Mouse (Mus musculus): ENCODE measurements around the gene Rap1b. TPM values are rescaled to one million over a fixed set of nuclear protein-coding genes. Genes with fewer than 3 reads are reported as not detected.

The Rap1b gene
- polyA plus RNA-seq, 1 experiment from 2014 or later, result 159 TPM

GRCm38 (mm10) chr10:117852648-117853192 is 6.9 kb upstream of the Rap1b start:
- no peaks in the 10 kb centered on the region for H3K9me3 ChIP-seq
- H3K4me3 ChIP-seq, result no peak overlapping the region
- 93% methylated on average over 10 of the region's 10 CpGs for WGBS
- H3K9ac ChIP-seq, result no peak overlapping the region
- no peaks in the 10 kb centered on the region for H3K27me3 ChIP-seq
- ATAC-seq (ENCODE audit: low FRiP score), result no peak
- no peak overlapping the region for H3K27ac ChIP-seq
- H3K4me2 ChIP-seq, result no peak overlapping the region
- H3K4me1 ChIP-seq (replicated peaks), result no peaks in the 10 kb centered on the region
- no peaks in the 10 kb centered on the region for H3K36me3 ChIP-seq

GRCm38 (mm10) chr10:117848981-117849380 is 3.1 kb upstream of the Rap1b start:
- Histone ChIP-seq H3K36me3 (no peaks in the 10 kb centered on the region), H3K27me3 (no peaks in the 10 kb centered on the region), H3K4me1 (replicated peaks) (peaks cover 15% of the 10 kb centered on the region), H3K9me3 (no peaks in the 10 kb centered on the region), H3K27ac (no peak overlapping the region), H3K9ac (no peak overlapping the region), H3K4me2 (no peak overlapping the region), H3K4me3 (no peak overlapping the region)
- no peak for ATAC-seq (ENCODE audit: low FRiP score)
- WGBS, result 47% methylated on average over 3 of the region's 3 CpGs

DNA sequence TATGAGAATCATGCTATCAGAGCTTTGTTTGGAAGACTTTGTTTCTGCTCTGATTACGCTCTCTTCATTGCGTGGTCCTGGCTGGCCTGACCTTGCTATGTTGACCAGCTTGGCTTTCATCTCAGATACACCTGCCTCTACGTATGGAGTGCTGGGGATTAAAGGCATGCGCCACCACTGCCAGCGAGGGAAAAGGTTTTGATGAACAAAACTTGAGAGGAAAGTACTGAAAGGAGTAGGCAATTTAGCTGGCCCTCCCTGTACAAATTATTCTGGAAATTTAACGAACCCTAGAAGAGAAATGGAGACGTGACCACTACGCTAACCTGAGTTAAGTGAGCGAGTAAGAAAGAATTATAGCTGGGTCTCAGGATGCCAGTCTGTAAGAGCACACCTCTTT is 961 bp upstream of the Rap1b start:
- ATAC-seq (ENCODE audit: low FRiP score), result peak; percentile 4; the same call in 1 of the 2 replicates
- Histone ChIP-seq H3K4me2 (peak overlapping the region; percentile 79), H3K4me1 (replicated peaks) (peaks cover 21% of the 10 kb centered on the region), H3K9me3 (no peaks in the 10 kb centered on the region), H3K36me3 (no peaks in the 10 kb centered on the region), H3K27me3 (no peaks in the 10 kb centered on the region), H3K9ac (peak overlapping the region; percentile 95), H3K27ac (peak overlapping the region; percentile 99), H3K4me3 (peak overlapping the region; percentile 88)
- WGBS, result 46% methylated on average over 9 of the region's 9 CpGs

- Histone ChIP-seq H3K4me3 (peak overlapping the region; percentile 88), H3K4me2 (peak overlapping the region; percentile 79), H3K36me3 (no peaks in the 10 kb centered on the region), H3K27me3 (no peaks in the 10 kb centered on the region), H3K9me3 (no peaks in the 10 kb centered on the region), H3K9ac (peak overlapping the region; percentile 95), H3K4me1 (replicated peaks) (peaks cover 21% of the 10 kb centered on the region), H3K27ac (peak overlapping the region; percentile 99)
- peak; percentile 94 for ATAC-seq (ENCODE audit: low FRiP score)
- WGBS, result under 1% methylated on average over 21 of the region's 21 CpGs
These were observed 411 bp upstream of the Rap1b start for GRCm38 (mm10) chr10:117846260-117846632.

DNA sequence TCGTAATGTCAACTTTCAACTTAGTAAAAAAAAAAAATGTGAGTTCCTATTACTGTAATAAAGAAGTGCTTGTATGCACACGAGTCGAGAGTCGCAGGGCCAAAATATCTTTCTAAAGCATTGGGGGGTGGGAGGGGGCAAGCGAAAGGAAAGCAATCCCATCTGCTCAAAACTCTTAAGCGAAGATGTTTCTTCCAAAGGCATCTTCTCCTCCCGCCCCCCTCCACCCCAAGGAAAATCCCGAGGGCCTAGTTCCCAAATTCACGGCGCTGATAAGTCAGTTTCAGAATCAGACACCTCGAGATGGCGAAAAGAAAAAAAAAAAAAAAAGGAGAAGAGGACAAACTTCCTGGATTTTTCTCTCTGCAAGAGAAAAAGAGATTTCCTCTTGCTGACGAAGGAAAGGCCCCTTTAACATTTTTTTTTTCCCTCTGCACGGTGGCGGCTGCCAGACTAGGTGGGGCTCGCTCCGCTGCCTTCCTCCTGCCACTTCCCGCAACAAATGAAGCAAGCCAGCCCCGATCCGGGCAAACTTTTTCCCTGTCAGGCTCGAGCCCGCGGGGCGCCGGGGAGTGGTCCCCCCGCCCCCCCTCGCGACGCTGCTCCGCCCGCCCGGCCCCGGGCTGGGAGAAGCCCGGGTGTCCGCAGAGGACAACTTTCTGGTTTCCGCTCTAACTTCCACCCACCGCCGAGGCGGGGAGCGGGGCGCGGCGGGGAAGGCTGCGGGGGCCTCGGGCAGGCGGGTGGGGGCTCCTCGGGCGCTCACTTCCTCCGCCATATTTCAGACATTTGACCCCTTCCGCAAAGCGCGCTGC is 846 bp downstream of the Rap1b start:
- Histone ChIP-seq H3K9me3 (no peaks in the 10 kb centered on the region), H3K36me3 (no peaks in the 10 kb centered on the region), H3K9ac (peak overlapping the region; percentile 95), H3K4me3 (peak overlapping the region; percentile 88), H3K27ac (peak overlapping the region; percentile 99), H3K4me2 (peak overlapping the region; percentile 79), H3K27me3 (no peaks in the 10 kb centered on the region), H3K4me1 (replicated peaks) (peaks cover 21% of the 10 kb centered on the region)
- peak; percentile 50 for ATAC-seq (ENCODE audit: low FRiP score)
- 1% methylated on average over 45 of the region's 52 CpGs for WGBS

DNA sequence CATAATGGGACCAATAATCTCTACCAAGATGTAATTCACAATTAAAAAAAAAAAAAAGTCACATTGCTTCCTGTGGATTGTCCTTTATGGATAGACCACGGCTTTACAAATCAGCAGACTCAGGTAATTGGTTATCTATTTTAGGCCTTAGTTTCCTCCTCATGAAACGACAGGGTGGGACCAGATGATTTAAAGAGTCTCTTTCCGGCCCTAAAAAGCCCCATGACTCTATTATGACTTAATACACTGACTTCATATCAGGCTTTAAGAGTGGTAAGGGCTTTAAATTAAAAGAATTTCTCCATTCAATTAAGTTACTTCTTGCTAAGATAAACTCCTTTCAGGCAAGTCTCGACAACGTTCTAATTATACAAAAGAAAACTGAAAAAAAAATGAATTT is 1.6 kb downstream of the Rap1b start:
- peaks cover 21% of the 10 kb centered on the region for H3K4me1 ChIP-seq (replicated peaks)
- no peaks in the 10 kb centered on the region for H3K27me3 ChIP-seq
- no peaks in the 10 kb centered on the region for H3K36me3 ChIP-seq
- no peaks in the 10 kb centered on the region for H3K9me3 ChIP-seq
- 45% methylated on average over 5 of the region's 5 CpGs for WGBS
- ATAC-seq (ENCODE audit: low FRiP score), result no peak
- peak overlapping the region; percentile 95; the same call in 1 of the 2 replicates for H3K9ac ChIP-seq
- H3K4me2 ChIP-seq, result peak overlapping the region; percentile 79
- H3K27ac ChIP-seq, result no peak overlapping the region
- peak overlapping the region; percentile 88 for H3K4me3 ChIP-seq

- no peaks in the 10 kb centered on the region for H3K36me3 ChIP-seq
- H3K4me2 ChIP-seq, result peak overlapping the region; percentile 79
- no peaks in the 10 kb centered on the region for H3K27me3 ChIP-seq
- peaks cover 21% of the 10 kb centered on the region for H3K4me1 ChIP-seq (replicated peaks)
- H3K4me3 ChIP-seq, result peak overlapping the region; percentile 4; the same call in 1 of the 2 replicates
- WGBS, result 80% methylated on average over 5 of the region's 5 CpGs
- no peaks in the 10 kb centered on the region for H3K9me3 ChIP-seq
- no peak overlapping the region for H3K27ac ChIP-seq
- H3K9ac ChIP-seq, result no peak overlapping the region
- ATAC-seq (ENCODE audit: low FRiP score), result no peak
These were observed 2.1 kb downstream of the Rap1b start for GRCm38 (mm10) chr10:117843690-117844089.

DNA sequence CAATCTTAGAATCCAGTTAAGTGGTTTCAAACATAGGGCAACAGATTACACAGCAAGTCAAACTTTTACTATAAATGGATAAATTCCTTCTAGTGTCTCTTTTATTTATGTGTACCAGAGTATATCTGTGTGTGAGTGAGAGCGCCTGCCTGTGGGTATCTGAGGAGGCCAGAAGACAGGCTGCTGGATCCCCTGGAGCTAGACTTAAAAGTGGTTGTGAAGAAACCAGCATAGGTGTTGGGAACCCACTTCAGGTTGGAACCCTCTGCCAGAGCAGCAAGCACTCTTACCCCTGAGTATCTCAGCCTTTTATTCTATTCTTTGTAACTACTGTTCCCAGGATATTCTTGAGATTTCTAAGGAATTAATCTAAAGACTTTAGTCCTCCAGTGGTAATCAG is 4.1 kb downstream of the Rap1b start:
- no peak for ATAC-seq (ENCODE audit: low FRiP score)

GRCm38 (mm10) chr10:117840431-117840995 is 5.3 kb downstream of the Rap1b start:
- Histone ChIP-seq H3K4me2 (no peak overlapping the region), H3K36me3 (no peaks in the 10 kb centered on the region), H3K4me1 (replicated peaks) (peaks cover 11% of the 10 kb centered on the region), H3K27ac (no peak overlapping the region), H3K9me3 (no peaks in the 10 kb centered on the region), H3K27me3 (no peaks in the 10 kb centered on the region), H3K4me3 (no peak overlapping the region), H3K9ac (no peak overlapping the region)
- WGBS, result 93% methylated on average over 5 of the region's 5 CpGs
- no peak for ATAC-seq (ENCODE audit: low FRiP score)

More for the DNA sequence above, 4.1 kb downstream of the Rap1b start:
- H3K4me2 ChIP-seq, result no peak overlapping the region
- H3K36me3 ChIP-seq, result no peaks in the 10 kb centered on the region
- no peak overlapping the region for H3K9ac ChIP-seq
- WGBS, result 98% methylated on average over 1 of the region's 1 CpGs
- H3K9me3 ChIP-seq, result no peaks in the 10 kb centered on the region
- no peak overlapping the region for H3K4me3 ChIP-seq
- H3K27me3 ChIP-seq, result no peaks in the 10 kb centered on the region
- no peak overlapping the region for H3K27ac ChIP-seq
- peaks cover 14% of the 10 kb centered on the region for H3K4me1 ChIP-seq (replicated peaks)

- 95% methylated on average over 3 of the region's 3 CpGs for WGBS
- no peaks in the 10 kb centered on the region for H3K27me3 ChIP-seq
- no peak overlapping the region for H3K4me3 ChIP-seq
- no peaks in the 10 kb centered on the region for H3K9me3 ChIP-seq
- no peak overlapping the region for H3K9ac ChIP-seq
- H3K27ac ChIP-seq, result no peak overlapping the region
- H3K36me3 ChIP-seq, result no peaks in the 10 kb centered on the region
- H3K4me2 ChIP-seq, result no peak overlapping the region
- ATAC-seq (ENCODE audit: low FRiP score), result no peak
- peaks cover 13% of the 10 kb centered on the region for H3K4me1 ChIP-seq (replicated peaks)
These were observed 6.1 kb downstream of the Rap1b start for GRCm38 (mm10) chr10:117839737-117840136.

DNA sequence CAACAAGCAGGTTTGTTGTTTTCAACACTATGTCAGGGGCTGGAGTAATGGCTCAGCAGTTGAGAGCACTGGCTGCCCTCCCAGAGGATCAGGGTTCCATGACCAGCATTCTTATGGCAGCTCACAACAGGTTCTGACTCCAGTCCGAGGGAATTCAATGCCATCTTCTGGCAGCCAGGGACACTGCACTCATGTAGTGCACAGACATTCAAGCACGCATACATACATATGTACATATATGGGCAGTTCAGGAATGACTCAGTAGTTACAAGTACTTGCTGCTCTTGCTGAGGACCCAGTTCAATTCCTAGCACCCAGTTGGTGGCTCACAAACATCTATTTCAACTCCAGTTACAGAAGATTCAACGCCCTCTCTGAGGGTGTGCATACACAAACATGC is 6.9 kb downstream of the Rap1b start:
- no peaks in the 10 kb centered on the region for H3K9me3 ChIP-seq
- H3K27me3 ChIP-seq, result no peaks in the 10 kb centered on the region
- 95% methylated on average over 3 of the region's 3 CpGs for WGBS
- peaks cover 8% of the 10 kb centered on the region for H3K4me1 ChIP-seq (replicated peaks)
- ATAC-seq (ENCODE audit: low FRiP score), result no peak
- H3K36me3 ChIP-seq, result no peaks in the 10 kb centered on the region
- H3K4me2 ChIP-seq, result no peak overlapping the region
- H3K9ac ChIP-seq, result no peak overlapping the region
- H3K4me3 ChIP-seq, result no peak overlapping the region
- H3K27ac ChIP-seq, result no peak overlapping the region

DNA sequence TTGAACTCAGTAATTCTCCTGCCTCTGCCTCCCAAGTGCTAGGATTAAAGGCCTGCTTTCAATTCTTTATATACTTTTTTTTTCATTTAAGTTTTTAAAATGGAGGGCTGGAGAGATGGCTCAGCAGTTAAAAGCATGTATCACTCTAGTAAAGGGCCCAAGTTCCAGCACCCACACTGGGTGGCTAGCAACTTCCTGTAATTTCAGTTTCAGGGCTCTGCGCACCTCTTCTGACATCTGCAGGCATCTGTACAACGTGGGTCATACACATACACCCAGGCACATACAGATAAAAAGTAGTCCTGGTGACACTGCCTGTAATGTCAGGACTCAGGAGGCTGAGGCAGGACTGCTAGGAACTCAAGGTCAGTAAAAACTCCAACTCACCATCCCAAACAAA is 9.5 kb downstream of the Rap1b start:
- Histone ChIP-seq H3K4me2 (no peak overlapping the region), H3K4me3 (no peak overlapping the region), H3K9ac (no peak overlapping the region), H3K9me3 (no peaks in the 10 kb centered on the region), H3K4me1 (replicated peaks) (0 out of 2 replicates have a peak, but pooled peaks cover 3% of the 10 kb centered on the region), H3K36me3 (0 out of 2 replicates have a peak, but pooled peaks cover 3% of the 10 kb centered on the region), H3K27ac (no peak overlapping the region), H3K27me3 (no peaks in the 10 kb centered on the region)
- 84% methylated on average over 2 of the region's 2 CpGs for WGBS
- ATAC-seq (ENCODE audit: low FRiP score), result no peak
